Mouse (Mus musculus): ENCODE results near the gene Zdhhc5. TPM values are rescaled to one million over a fixed set of nuclear protein-coding genes. Genes with fewer than 3 reads are reported as not detected.

Zdhhc5 gene
- total RNA-seq, 4 experiments from 2014 or later, result 38.3 to 42.1 (median 40.2) TPM

GRCm38 (mm10) chr2:84648369-84648768, 66.6 kb downstream of the Zdhhc5 start:
- no peak for DNase-seq (ENCODE audit: low spot score in 2 of 2)

- no peak for DNase-seq (ENCODE audit: low spot score in 2 of 2)
Measured at GRCm38 (mm10) chr2:84647051-84647568, 67.9 kb downstream of the Zdhhc5 start.

GRCm38 (mm10) chr2:84646138-84646537, 68.8 kb downstream of the Zdhhc5 start:
- no peak for DNase-seq (ENCODE audit: low spot score in 2 of 2)

GRCm38 (mm10) chr2:84640833-84641232, 74.1 kb downstream of the Zdhhc5 start:
- no peak for DNase-seq (ENCODE audit: low spot score in 2 of 2)

GRCm38 (mm10) chr2:84638428-84639220, 76.4 kb downstream of the Zdhhc5 start:
- DNase-seq (ENCODE audit: low spot score in 2 of 2), result no peak

Small RNA genes within 50 kb of the gene (microRNA-seq; reads per million reads assigned to microRNA genes)
- gene Mir130a, result 937 to 1,528 reads per million in 2 experiments

Other genes with a start within 250 kb of the Zdhhc5 start
- 1 to 10 TPM; 4.3 to 5.0 (median 4.3) TPM for gene Tfpi, start 238.4 kb downstream of the Zdhhc5 start, total RNA-seq (2022)
- gene Ctnnd1, start 64.4 kb downstream of the Zdhhc5 start, total RNA-seq (2022), result 10 to 100 TPM; 57.2 to 69.1 (median 60.0) TPM
- not detected for gene Btbd18, start 56.1 kb downstream of the Zdhhc5 start, total RNA-seq (2022)
- 10 to 100 TPM; 31.1 to 43.1 (median 34.4) TPM for gene Selenoh, start 44.4 kb downstream of the Zdhhc5 start, total RNA-seq (2022)
- 1 to 10 TPM in 1 of 4 experiments, not detected in 3; 3.6 TPM for gene Gm28635, start 37.1 kb downstream of the Zdhhc5 start, total RNA-seq (2022)
- gene Med19, start 36.8 kb downstream of the Zdhhc5 start, total RNA-seq (2022), result 10 to 100 TPM; 31.6 to 37.0 (median 32.9) TPM
- 100 to 1,000 TPM; 243 to 260 (median 256) TPM for gene Tmx2, start 36.0 kb downstream of the Zdhhc5 start, total RNA-seq (2022)
- 10 to 100 TPM in 2 of 4 experiments, 1 to 10 TPM in 2; 9.1 to 11.1 (median 10.3) TPM for gene Clp1, start 12.2 kb upstream of the Zdhhc5 start, total RNA-seq (2022)
- 10 to 100 TPM; 67.7 to 77.9 (median 74.4) TPM for gene Ypel4, start 18.9 kb upstream of the Zdhhc5 start, total RNA-seq (2022)
- 1 to 10 TPM in 2 of 4 experiments, under 1 TPM in 2; 0.89 to 2.3 (median 1.3) TPM for gene Gm19426, start 28.5 kb upstream of the Zdhhc5 start, total RNA-seq (2022)
- 1 to 10 TPM; 6.6 to 9.6 (median 7.8) TPM for gene Serping1, start 60.3 kb upstream of the Zdhhc5 start, total RNA-seq (2022)
- gene Ube2l6, start 83.6 kb upstream of the Zdhhc5 start, total RNA-seq (2022), result 1 to 10 TPM; 7.3 to 8.4 (median 7.6) TPM
- not detected for gene Smtnl1, start 107.5 kb upstream of the Zdhhc5 start, total RNA-seq (2022)
- 10 to 100 TPM; 45.2 to 52.3 (median 46.5) TPM for gene Timm10, start 111.8 kb upstream of the Zdhhc5 start, total RNA-seq (2022)
- gene Slc43a1, start 123.7 kb upstream of the Zdhhc5 start, total RNA-seq (2022), result under 1 TPM in 2 of 4 experiments, not detected in 2; 0.09 to 0.20 TPM
- 10 to 100 TPM; 57.0 to 74.6 (median 70.2) TPM for gene Rtn4rl2, start 171.5 kb upstream of the Zdhhc5 start, total RNA-seq (2022)
- 1 to 10 TPM in 3 of 4 experiments, under 1 TPM in 1; 0.49 to 1.2 (median 1.0) TPM for gene Slc43a3, start 221.4 kb upstream of the Zdhhc5 start, total RNA-seq (2022)